ENCODE assay signal across 8 mouse cellular contexts in genomic region chr17:3114358-3114719, GRCm38 (mm10). TPM values are rescaled to one million over a fixed set of nuclear protein-coding genes. Genes with fewer than 3 reads are reported as not detected.
DNase-seq lines count a peak whose midpoint lies in the region; ATAC-seq lines count a peak whose summit lies in the region.

No protein-coding gene starts in this region.

- ATAC-seq in CD4-positive, CD25-positive, alpha-beta regulatory T cell, adult 4 months = peak; percentile 72
- peak; percentile 74 for ATAC-seq in embryonic facial prominence, embryonic 14.5 days (ENCODE audit: low read depth)
- ATAC-seq in limb, embryonic 11.5 days (ENCODE audit: insufficient number of reproducible peaks, low FRiP score, low TSS enrichment, low read depth) = peak; percentile 65
- peak; percentile 70 for ATAC-seq in neural tube, embryonic 13.5 days (ENCODE audit: low read depth)

- H3K4me3 ChIP-seq in heart, embryonic 10.5 days = peak overlapping the region; percentile 82
- peak overlapping the region; percentile 96 for H3K4me3 ChIP-seq in embryonic facial prominence, embryonic 14.5 days (ENCODE audit: low read depth, low read length)
- H3K4me3 ChIP-seq in limb, embryonic 11.5 days (ENCODE audit: low read depth, low read length) = peak overlapping the region; percentile 89
- peak overlapping the region; percentile 89 for H3K4me3 ChIP-seq in neural tube, embryonic 13.5 days

- peaks cover 3% of the 10 kb centered on the region for H3K36me3 ChIP-seq in heart, embryonic 10.5 days
- H3K36me3 ChIP-seq in embryonic facial prominence, embryonic 14.5 days (ENCODE audit: control insufficient read depth, insufficient read depth, low read length) = no peaks in the 10 kb centered on the region
- H3K36me3 ChIP-seq in limb, embryonic 11.5 days (ENCODE audit: control insufficient read depth, insufficient read depth, low read length) = no peaks in the 10 kb centered on the region
- H3K36me3 ChIP-seq in neural tube, embryonic 13.5 days = no peaks in the 10 kb centered on the region

- H3K9ac ChIP-seq in embryonic facial prominence, embryonic 14.5 days (ENCODE audit: low read depth, low read length) = peak overlapping the region; percentile 98
- H3K9ac ChIP-seq in limb, embryonic 11.5 days (ENCODE audit: low read length) = peak overlapping the region; percentile 97
- H3K9ac ChIP-seq in neural tube, embryonic 13.5 days = peak overlapping the region; percentile 99

- H3K4me2 ChIP-seq in embryonic facial prominence, embryonic 14.5 days (ENCODE audit: low read depth, low read length) = peak overlapping the region; percentile 68
- peak overlapping the region; percentile 66 for H3K4me2 ChIP-seq in limb, embryonic 11.5 days (ENCODE audit: low read depth, severe bottlenecking)
- peak overlapping the region; percentile 63 for H3K4me2 ChIP-seq in neural tube, embryonic 13.5 days

- H3K27me3 ChIP-seq in heart, embryonic 10.5 days (ENCODE audit: insufficient read depth, poor library complexity, severe bottlenecking) = no peaks in the 10 kb centered on the region
- no peaks in the 10 kb centered on the region for H3K27me3 ChIP-seq in embryonic facial prominence, embryonic 14.5 days (replicated peaks; ENCODE audit: control insufficient read depth, insufficient read depth, low read length)
- H3K27me3 ChIP-seq in limb, embryonic 11.5 days (ENCODE audit: control insufficient read depth, insufficient read depth, low read length) = no peaks in the 10 kb centered on the region
- H3K27me3 ChIP-seq in neural tube, embryonic 13.5 days = no peaks in the 10 kb centered on the region

- DNase-seq in heart, embryonic 10.5 days (ENCODE audit: low spot score) = no peak
- no peak for DNase-seq in heart, postnatal 14 days
- DNase-seq in embryonic facial prominence, embryonic 14.5 days (ENCODE audit: low spot score) = no peak
- no peak for DNase-seq in limb, embryonic 11.5 days (ENCODE audit: low spot score)
- no peak for DNase-seq in layer of hippocampus, adult 11-12 months (ENCODE audit: low spot score)
- no peak for DNase-seq in layer of hippocampus, adult 18-20 months (ENCODE audit: low spot score in 2 of 2)

- intact Hi-C loops in heart, postnatal 14 days (cut with DNase I) = loop anchor here (2.0 kb wide), 1 partner anchor 30 kb away; no protein-coding TSS in a partner anchor

- no peaks in the 10 kb centered on the region for H3K9me3 ChIP-seq in heart, embryonic 10.5 days
- H3K9me3 ChIP-seq in embryonic facial prominence, embryonic 14.5 days (ENCODE audit: control insufficient read depth, low read length) = no peaks in the 10 kb centered on the region
- H3K9me3 ChIP-seq in limb, embryonic 11.5 days (ENCODE audit: control insufficient read depth, low read length) = no peaks in the 10 kb centered on the region
- H3K9me3 ChIP-seq in neural tube, embryonic 13.5 days = no peaks in the 10 kb centered on the region

- WGBS in heart, embryonic 10.5 days = under 1% methylated on average over 31 of the region's 31 CpGs
- under 1% methylated on average over 31 of the region's 31 CpGs for WGBS in embryonic facial prominence, embryonic 14.5 days
- under 1% methylated on average over 31 of the region's 31 CpGs for WGBS in limb, embryonic 11.5 days
- 0% methylated on average over 31 of the region's 31 CpGs for WGBS in neural tube, embryonic 13.5 days

- peak overlapping the region; percentile 98 for H3K27ac ChIP-seq in heart, embryonic 10.5 days
- H3K27ac ChIP-seq in embryonic facial prominence, embryonic 14.5 days (replicated peaks; ENCODE audit: low read depth, low read length) = peak overlapping the region; percentile 99
- H3K27ac ChIP-seq in limb, embryonic 11.5 days (replicated peaks; ENCODE audit: low read depth, low read length) = peak overlapping the region; percentile 99
- peak overlapping the region; percentile 99 for H3K27ac ChIP-seq in neural tube, embryonic 13.5 days (replicated peaks)

- peaks cover 14% of the 10 kb centered on the region; the same call in 1 of the 2 replicates for H3K4me1 ChIP-seq in heart, embryonic 10.5 days
- peaks cover 15% of the 10 kb centered on the region for H3K4me1 ChIP-seq in embryonic facial prominence, embryonic 14.5 days (ENCODE audit: control insufficient read depth, insufficient read depth, low read length)
- no peaks in the 10 kb centered on the region for H3K4me1 ChIP-seq in limb, embryonic 11.5 days (ENCODE audit: control insufficient read depth, insufficient read depth, low read length)
- peaks cover 41% of the 10 kb centered on the region for H3K4me1 ChIP-seq in neural tube, embryonic 13.5 days (replicated peaks)

RNA-seq across cellular contexts. Expression of gene Scaf8, which starts 0.4 kb away (rescaled TPM):
- polyA plus RNA-seq in heart, embryonic 10.5 days (2016; fragmentation: Nextera tagmentation; extraction: Ambion mirVana) = 19.7 and 21.1 TPM in 2 replicates
- total RNA-seq in heart, postnatal 14 days (2021) = 10 to 100 TPM; 36.5 to 36.6 TPM
- 10 to 100 TPM; 23.4 to 25.5 TPM for polyA plus RNA-seq in CD4-positive, CD25-positive, alpha-beta regulatory T cell, adult 4 months (2017; shearing (Covaris generic))
- polyA plus RNA-seq in embryonic facial prominence, embryonic 14.5 days (2014; fragmentation: Nextera tagmentation; extraction: Ambion mirVana) = 21.5 and 23.4 TPM in 2 replicates
- polyA plus RNA-seq in limb, embryonic 11.5 days (2014; fragmentation: Nextera tagmentation; extraction: Ambion mirVana) = 28.7 and 32.7 TPM in 2 replicates
- polyA plus RNA-seq in neural tube, embryonic 13.5 days (2015; fragmentation: Nextera tagmentation; extraction: Ambion mirVana) = 17.2 and 20.0 TPM in 2 replicates
- 10 to 100 TPM; 54.6 to 61.2 TPM for total RNA-seq in layer of hippocampus, adult 18-20 months (2021)
